Mouse (Mus musculus) stomach, postnatal 0 days (tissue): ENCODE data around the gene Mfge8.

Experiments used
- CTCF ChIP-seq: IDR thresholded peaks from 2 replicates; pipeline ENCODE4 v1.5.1; 2016; ENCODE audit warnings: antibody characterized with exemption, low read depth, mild to moderate bottlenecking, moderate library complexity
- EP300 ChIP-seq: optimal IDR thresholded peaks from 2 replicates; pipeline ENCODE3; 2016; ENCODE audit warnings: antibody characterized with exemption

- no peak for TF ChIP-seq CTCF
- no peak for TF ChIP-seq EP300
Measured at GRCm38 (mm10) chr7:79147931-79148653, 768 bp downstream of the Mfge8 start.
